Mouse (Mus musculus) forebrain, embryonic 14.5 days (tissue): Measurements from ENCODE around the gene Gpsm3. TPM values are rescaled to one million over a fixed set of nuclear protein-coding genes. Genes with fewer than 3 reads are reported as not detected.

ENCODE experiments used
- ATAC-seq: fragments of 200-750 bp; cut with Nextera tagmentation; 2 replicates; pipeline ENCODE4 v1.8.0; 2017; ENCODE audit warnings: mild to moderate bottlenecking, moderate library complexity
- DNase-seq: peaks from one replicate; pipeline ENCODE4 v3.0.0-alpha.2; 2015; ENCODE audit warnings: low spot score
- H3K27ac ChIP-seq: fragments of 300-500 bp; sonication (generic); 2 replicates; pipeline ENCODE4 v1.5.1; 2014; ENCODE audit warnings: low read depth, mild to moderate bottlenecking, control low read depth, low read length, moderate library complexity
- H3K27me3 ChIP-seq: fragments of 300-500 bp; sonication (generic); replicated peaks from 2 replicates; pipeline ENCODE4 v1.6.1; 2014; ENCODE audit warnings: low read length, control low read depth, mixed read lengths; ENCODE audit not compliant: control insufficient read depth, insufficient read depth
- H3K36me3 ChIP-seq: fragments of 300-500 bp; sonication (generic); 2 replicates; pipeline ENCODE4 v1.6.1; 2014; ENCODE audit warnings: low read length, control low read depth; ENCODE audit not compliant: control insufficient read depth, insufficient read depth
- H3K4me1 ChIP-seq: fragments of 300-500 bp; sonication (generic); 2 replicates; pipeline ENCODE4 v1.6.1; 2014; ENCODE audit warnings: antibody characterized with exemption, low read length, control low read depth; ENCODE audit not compliant: control insufficient read depth, insufficient read depth
- H3K4me2 ChIP-seq: fragments of 300-500 bp; sonication (generic); 2 replicates; pipeline ENCODE4 v1.6.1; 2014; ENCODE audit warnings: mild to moderate bottlenecking, control low read depth, low read length
- H3K4me3 ChIP-seq: fragments of 300-500 bp; sonication (generic); 2 replicates; pipeline ENCODE4 v1.5.1; 2014; ENCODE audit warnings: low read depth, low read length, control low read depth
- H3K9ac ChIP-seq: fragments of 300-500 bp; sonication (generic); 2 replicates; pipeline ENCODE4 v1.6.1; 2014; ENCODE audit warnings: mild to moderate bottlenecking, low read length, control low read depth, moderate library complexity
- H3K9me3 ChIP-seq: fragments of 300-500 bp; sonication (generic); replicated peaks from 2 replicates; pipeline ENCODE4 v1.6.1; 2016; ENCODE audit warnings: low read length, control low read depth, mixed read lengths; ENCODE audit not compliant: control insufficient read depth
- WGBS: fragments of 180-500 bp; shearing (Covaris S2); extraction: QIAGEN DNeasy Blood & Tissue Kit; methylation state at CpG from one replicate; pipeline ENCODE4 v1.1.7; 2014; 5-methylcytosine and 5-hydroxymethylcytosine counted together
- polyA plus RNA-seq: library from polyadenylated mRNA; unstranded; fragments of >200 nt; fragmentation: Nextera tagmentation; extraction: Ambion mirVana; gene quantifications from 2 replicates; pipeline ENCODE4 v1.2.1, GENCODE M21; 2014

The Gpsm3 gene
- polyA plus RNA-seq, 1 experiment from 2014 or later = 3.7 TPM

DNA sequence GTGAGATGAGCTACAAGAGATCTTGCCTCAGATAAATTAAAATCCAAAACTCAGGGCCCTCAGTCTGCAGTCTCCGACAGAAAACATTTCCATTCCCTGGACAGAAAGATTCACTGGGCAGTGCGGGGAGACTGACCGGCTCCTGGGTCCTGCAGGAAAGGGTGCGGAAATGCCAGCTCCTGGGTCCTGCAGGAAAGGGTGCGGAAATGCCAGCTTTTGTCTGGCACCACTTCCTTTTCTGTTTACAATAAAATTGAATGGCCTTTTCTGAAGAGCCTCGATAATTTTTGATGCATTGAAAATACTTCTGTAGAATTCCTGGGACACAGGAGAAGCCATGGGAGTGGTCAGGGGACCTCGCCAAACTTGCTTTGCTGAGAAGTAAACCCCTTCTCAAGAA lies 30.5 kb upstream of the Gpsm3 start:
- ATAC-seq (no peak), DNase-seq (no peak)
- Histone ChIP-seq H3K9ac (no peak overlapping the region), H3K27me3 (no peaks in the 10 kb centered on the region), H3K36me3 (no peaks in the 10 kb centered on the region), H3K27ac (no peak overlapping the region), H3K9me3 (no peaks in the 10 kb centered on the region), H3K4me3 (no peak overlapping the region), H3K4me2 (no peak overlapping the region), H3K4me1 (no peaks in the 10 kb centered on the region)
- 87% methylated on average over 7 of the region's 7 CpGs for WGBS

DNA sequence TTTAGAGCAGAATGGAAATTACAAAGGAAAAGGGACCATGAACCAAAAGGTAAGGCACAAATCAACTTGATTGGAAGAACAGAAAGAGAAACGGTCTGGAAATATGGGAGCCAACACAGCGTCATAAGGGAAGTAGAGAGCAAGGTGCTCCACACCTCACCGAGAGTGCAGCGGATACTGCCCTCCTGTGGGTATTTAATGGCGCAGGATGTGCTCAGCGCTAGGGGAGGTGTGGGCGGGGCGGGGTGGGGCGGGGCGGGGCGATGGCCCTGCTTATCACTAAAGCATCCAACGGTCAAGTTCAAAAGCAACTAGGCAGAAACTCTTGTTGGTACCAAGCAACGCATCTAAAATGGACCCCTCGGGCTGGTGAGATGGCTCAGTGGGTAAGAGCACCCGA lies 29.7 kb upstream of the Gpsm3 start:
- no peak for DNase-seq
- Histone ChIP-seq H3K4me3 (no peak overlapping the region), H3K4me2 (no peak overlapping the region), H3K4me1 (no peaks in the 10 kb centered on the region), H3K9ac (no peak overlapping the region), H3K27ac (no peak overlapping the region), H3K36me3 (no peaks in the 10 kb centered on the region), H3K27me3 (no peaks in the 10 kb centered on the region), H3K9me3 (no peaks in the 10 kb centered on the region)
- no peak for ATAC-seq
- 28% methylated on average over 14 of the region's 15 CpGs for WGBS

DNA sequence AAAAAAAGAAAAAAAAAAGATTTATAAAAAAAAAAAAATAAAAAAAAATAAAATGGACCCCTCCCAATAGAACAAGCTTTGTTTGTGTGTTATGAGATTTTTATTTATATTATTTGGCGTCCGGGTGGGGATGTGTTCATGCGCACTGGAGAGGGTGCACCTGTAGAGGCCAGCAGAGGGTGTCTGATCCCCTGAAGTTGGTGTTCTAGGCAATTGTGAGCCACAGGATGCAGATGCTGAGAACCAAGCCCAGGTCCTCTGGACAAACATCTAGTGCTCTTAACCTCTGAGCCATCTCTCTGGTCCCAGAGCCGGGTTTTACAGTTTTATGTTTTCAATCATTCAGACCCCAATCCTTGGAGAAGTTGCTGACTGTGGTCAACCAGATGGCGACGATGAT lies 29.2 kb upstream of the Gpsm3 start:
- DNase-seq (no peak), ATAC-seq (no peak)
- 90% methylated on average over 6 of the region's 6 CpGs for WGBS
- Histone ChIP-seq H3K4me2 (no peak overlapping the region), H3K9me3 (no peaks in the 10 kb centered on the region), H3K9ac (no peak overlapping the region), H3K36me3 (no peaks in the 10 kb centered on the region), H3K27me3 (no peaks in the 10 kb centered on the region), H3K27ac (no peak overlapping the region), H3K4me1 (no peaks in the 10 kb centered on the region), H3K4me3 (no peak overlapping the region)

DNA sequence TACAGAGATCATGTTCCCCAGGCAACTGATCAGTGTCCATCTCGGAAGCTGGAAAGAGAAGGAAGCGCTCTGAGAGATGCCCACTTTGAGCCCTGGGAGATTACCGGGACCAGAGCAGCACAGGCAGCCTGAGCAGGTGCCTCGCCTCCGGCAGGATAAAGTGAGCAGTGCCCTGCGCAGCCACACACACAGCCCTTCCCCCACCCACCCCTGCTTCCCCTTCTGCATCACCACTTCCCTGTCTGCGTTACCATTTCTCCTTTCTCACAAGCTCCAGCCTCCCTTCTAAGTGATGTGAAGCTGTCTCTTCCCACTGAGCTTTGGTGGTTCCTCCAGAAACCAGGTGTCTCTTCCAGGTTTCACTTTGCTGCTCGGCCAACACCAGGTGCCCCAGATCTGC lies 28.4 kb upstream of the Gpsm3 start:
- no peak overlapping the region for H3K4me2 ChIP-seq
- WGBS = 37% methylated on average over 8 of the region's 8 CpGs
- no peak for ATAC-seq
- H3K9ac ChIP-seq = no peak overlapping the region
- H3K36me3 ChIP-seq = no peaks in the 10 kb centered on the region
- H3K27ac ChIP-seq = no peak overlapping the region
- no peak for DNase-seq
- H3K9me3 ChIP-seq = no peaks in the 10 kb centered on the region
- no peaks in the 10 kb centered on the region for H3K4me1 ChIP-seq
- H3K27me3 ChIP-seq = no peaks in the 10 kb centered on the region
- H3K4me3 ChIP-seq = no peak overlapping the region

DNA sequence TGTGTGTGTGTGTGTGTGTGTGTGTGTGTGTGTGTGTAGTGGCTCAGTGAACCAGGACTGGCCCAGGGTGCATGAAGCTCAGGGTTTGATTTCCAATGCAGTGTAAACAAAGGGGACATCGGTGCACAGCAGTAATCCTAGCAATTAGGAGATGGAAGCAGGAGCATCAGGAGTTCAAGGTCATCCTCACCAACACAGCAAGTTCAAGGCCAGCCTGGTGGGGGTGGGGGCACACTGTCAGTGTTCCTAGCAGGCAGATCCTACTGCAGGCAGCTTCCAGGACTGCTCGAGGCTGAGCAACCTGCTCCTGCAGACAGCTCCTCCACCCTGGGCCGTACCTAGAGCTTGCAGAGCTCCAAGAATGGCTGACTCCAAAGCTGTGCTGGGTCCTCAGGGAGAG lies 27.0 kb upstream of the Gpsm3 start:
- no peak overlapping the region for H3K27ac ChIP-seq
- no peak overlapping the region for H3K4me2 ChIP-seq
- no peaks in the 10 kb centered on the region for H3K9me3 ChIP-seq
- no peak overlapping the region for H3K4me3 ChIP-seq
- H3K4me1 ChIP-seq = no peaks in the 10 kb centered on the region
- ATAC-seq (no peak), DNase-seq (no peak)
- H3K27me3 ChIP-seq = no peaks in the 10 kb centered on the region
- no peak overlapping the region for H3K9ac ChIP-seq
- WGBS = 65% methylated on average over 3 of the region's 3 CpGs
- H3K36me3 ChIP-seq = no peaks in the 10 kb centered on the region

DNA sequence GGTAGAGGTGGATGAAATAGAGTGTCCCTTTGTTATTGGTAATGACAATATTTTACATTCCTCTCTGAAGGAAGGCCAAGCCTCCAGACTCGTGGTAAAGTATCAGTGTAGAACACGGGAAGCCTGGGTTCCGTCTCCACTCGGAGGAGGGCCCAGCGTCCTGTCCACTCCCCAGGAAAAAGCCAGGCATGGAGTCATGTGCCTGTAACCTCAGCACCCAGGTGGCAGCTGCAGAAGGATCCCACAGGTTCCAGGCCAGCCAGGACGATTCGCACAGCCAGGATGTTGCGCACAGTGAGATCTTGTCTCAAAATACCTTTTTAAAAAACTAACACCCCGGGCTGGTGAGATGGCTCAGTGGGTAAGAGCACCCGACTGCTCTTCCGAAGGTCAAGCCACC lies 26.3 kb upstream of the Gpsm3 start:
- WGBS = 79% methylated on average over 11 of the region's 11 CpGs
- no peaks in the 10 kb centered on the region for H3K36me3 ChIP-seq
- ATAC-seq = no peak

DNA sequence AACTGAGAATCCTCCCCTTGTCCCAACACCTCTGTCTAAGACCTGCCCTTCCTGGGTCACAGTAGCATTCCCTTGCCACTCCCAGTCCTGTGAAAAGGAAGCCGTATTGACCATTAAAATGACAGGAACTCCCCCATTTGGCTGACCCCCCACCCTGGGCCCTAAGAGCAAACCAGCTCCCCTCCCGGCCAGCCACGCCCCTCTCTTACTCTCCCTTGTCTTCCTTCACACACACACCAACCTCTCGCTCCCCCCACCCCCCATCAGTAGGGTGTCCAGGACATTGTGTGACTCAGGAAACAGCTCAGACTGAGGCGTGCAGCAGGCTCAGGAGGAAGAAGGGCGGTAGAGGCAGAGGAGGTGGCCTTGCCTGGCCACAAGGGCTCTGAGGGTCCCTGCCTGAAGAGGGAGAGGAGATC lies 25.6 kb upstream of the Gpsm3 start, which contains the start of gene Notch4:
TSS of gene Notch4 (plus strand) at position 266 of the 419 bp plus-strand sequence.
- no peak within 1 kb of the TSS for H3K4me2 ChIP-seq
- no peak within 1 kb of the TSS for H3K9ac ChIP-seq
- H3K4me3 ChIP-seq = no peak within 1 kb of the TSS
- no peak for DNase-seq
- ATAC-seq = no peak
- H3K4me1 ChIP-seq = no peaks in the 10 kb centered on the region
- H3K9me3 ChIP-seq = no peaks in the 10 kb centered on the region
- whole genome bisulfite sequencing = 21% methylated on average over 6 of the region's 6 CpGs
- no peaks in the 10 kb centered on the region for H3K36me3 ChIP-seq
- H3K27ac ChIP-seq = 0 out of 2 replicates have a peak within 1 kb of the TSS, but pooled peaks have one; percentile 5
- no peaks in the 10 kb centered on the region for H3K27me3 ChIP-seq

More for the DNA sequence above, 26.3 kb upstream of the Gpsm3 start:
- no peaks in the 10 kb centered on the region for H3K27me3 ChIP-seq
- H3K4me2 ChIP-seq = no peak overlapping the region
- H3K9ac ChIP-seq = no peak overlapping the region
- H3K4me1 ChIP-seq = no peaks in the 10 kb centered on the region
- H3K27ac ChIP-seq = no peak overlapping the region
- DNase-seq = no peak
- H3K4me3 ChIP-seq = no peak overlapping the region
- no peaks in the 10 kb centered on the region for H3K9me3 ChIP-seq

DNA sequence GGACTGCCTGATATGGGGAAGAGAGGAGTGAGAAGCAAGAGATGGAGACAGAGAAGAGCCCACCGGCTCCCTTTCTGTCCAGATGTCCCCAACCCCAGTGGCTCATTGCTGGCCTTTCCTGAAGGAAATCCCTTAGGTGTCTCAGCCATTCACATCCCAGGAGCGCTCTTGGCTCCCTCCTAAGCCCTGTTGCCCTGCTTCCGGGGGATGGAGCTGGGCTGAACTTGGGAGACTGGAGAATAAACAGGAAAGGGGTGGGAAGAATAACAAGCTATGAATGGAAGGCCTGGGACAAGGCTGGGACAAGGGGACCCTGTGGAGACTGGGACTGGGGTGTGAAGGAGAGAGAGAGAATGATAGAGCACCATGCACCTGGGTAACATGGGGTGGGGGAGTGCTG lies 24.8 kb upstream of the Gpsm3 start:
- Histone ChIP-seq H3K4me1 (no peaks in the 10 kb centered on the region), H3K4me2 (no peak overlapping the region), H3K27me3 (no peaks in the 10 kb centered on the region), H3K36me3 (no peaks in the 10 kb centered on the region), H3K4me3 (no peak overlapping the region), H3K27ac (0 out of 2 replicates have a peak overlapping the region, but pooled peaks have one; percentile 5), H3K9ac (no peak overlapping the region), H3K9me3 (no peaks in the 10 kb centered on the region)
- DNase-seq (no peak), ATAC-seq (no peak)
- WGBS = 66% methylated on average over 3 of the region's 3 CpGs

DNA sequence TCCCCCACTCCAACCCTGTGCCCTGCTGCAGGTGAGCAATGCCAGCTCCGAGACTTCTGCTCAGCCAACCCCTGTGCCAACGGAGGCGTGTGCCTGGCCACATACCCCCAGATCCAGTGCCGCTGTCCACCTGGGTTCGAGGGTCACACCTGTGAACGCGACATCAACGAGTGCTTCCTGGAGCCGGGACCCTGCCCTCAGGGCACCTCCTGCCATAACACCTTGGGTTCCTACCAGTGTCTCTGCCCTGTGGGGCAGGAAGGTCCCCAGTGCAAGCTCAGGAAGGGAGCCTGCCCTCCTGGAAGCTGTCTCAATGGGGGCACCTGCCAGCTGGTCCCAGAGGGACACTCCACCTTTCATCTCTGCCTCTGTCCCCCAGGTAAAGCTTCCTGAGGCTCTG lies 22.3 kb upstream of the Gpsm3 start:
- WGBS = 69% methylated on average over 9 of the region's 9 CpGs

More for the DNA sequence above, 22.3 kb upstream of the Gpsm3 start:
- Histone ChIP-seq H3K27me3 (no peaks in the 10 kb centered on the region), H3K4me3 (no peak overlapping the region), H3K27ac (no peak overlapping the region), H3K9ac (no peak overlapping the region), H3K9me3 (no peaks in the 10 kb centered on the region), H3K4me1 (no peaks in the 10 kb centered on the region), H3K4me2 (no peak overlapping the region), H3K36me3 (no peaks in the 10 kb centered on the region)
- no peak for DNase-seq
- no peak for ATAC-seq
